Mouse (Mus musculus) C2C12 (cell line): ENCODE measurements around the gene Il1rap.

Experiments
- CTCF ChIP-seq: IDR thresholded peaks from one replicate; pipeline ENCODE4 v1.5.1; 2011; ENCODE audit not compliant: control insufficient read depth, insufficient read depth, insufficient read length
- MAX ChIP-seq: IDR thresholded peaks from one replicate; pipeline ENCODE4 v1.6.1; 2011; ENCODE audit warnings: mild to moderate bottlenecking, control low read depth
- MYOG ChIP-seq: IDR thresholded peaks from one replicate; pipeline ENCODE4 v1.6.1; 2011; ENCODE audit not compliant: control insufficient read depth, insufficient read length; ENCODE audit errors: extremely low read depth
- USF1 ChIP-seq: IDR thresholded peaks from one replicate; pipeline ENCODE4 v1.6.1; 2011; ENCODE audit warnings: low read depth, mild to moderate bottlenecking, control low read depth, moderate library complexity

GRCm38 (mm10) chr16:26647036-26647435 lies 65.5 kb downstream of the Il1rap start:
- no peak for TF ChIP-seq CTCF
- TF ChIP-seq USF1 = no peak
- TF ChIP-seq MYOG = no peak
- TF ChIP-seq MAX = no peak
